Mouse (Mus musculus) limb, embryonic 15.5 days (tissue): ENCODE results near the gene Glt1d1. TPM values are rescaled to one million over a fixed set of nuclear protein-coding genes. Genes with fewer than 3 reads are reported as not detected.

Experiments used
- ATAC-seq: fragments of 200-750 bp; cut with Nextera tagmentation; 2 replicates; pipeline ENCODE4 v1.8.0; 2017; ENCODE audit warnings: low read depth, moderate TSS enrichment; ENCODE audit not compliant: insufficient number of reproducible peaks, low FRiP score, low TSS enrichment
- H3K27ac ChIP-seq: fragments of 300-500 bp; sonication (generic); 2 replicates; pipeline ENCODE4 v1.5.1; 2015; ENCODE audit warnings: moderate library complexity, mild to moderate bottlenecking, inconsistent platforms
- H3K27me3 ChIP-seq: fragments of 300-500 bp; sonication (generic); 2 replicates; pipeline ENCODE4 v1.6.1; 2015; ENCODE audit warnings: inconsistent platforms
- H3K36me3 ChIP-seq: fragments of 300-500 bp; sonication (generic); 2 replicates; pipeline ENCODE4 v1.6.1; 2015; ENCODE audit warnings: inconsistent platforms
- H3K4me1 ChIP-seq: fragments of 300-500 bp; sonication (generic); 2 replicates; pipeline ENCODE4 v1.6.1; 2015; ENCODE audit warnings: inconsistent platforms
- H3K4me2 ChIP-seq: fragments of 300-500 bp; sonication (generic); 2 replicates; pipeline ENCODE4 v1.6.1; 2015; ENCODE audit warnings: mild to moderate bottlenecking, inconsistent platforms
- H3K4me3 ChIP-seq: fragments of 300-500 bp; sonication (generic); 2 replicates; pipeline ENCODE4 v1.5.1; 2015; ENCODE audit warnings: mild to moderate bottlenecking, inconsistent platforms
- H3K9ac ChIP-seq: fragments of 300-500 bp; sonication (generic); 2 replicates; pipeline ENCODE4 v1.6.1; 2015; ENCODE audit warnings: inconsistent platforms
- H3K9me3 ChIP-seq: fragments of 300-500 bp; sonication (generic); 2 replicates; pipeline ENCODE4 v1.6.1; 2016; ENCODE audit warnings: inconsistent platforms
- WGBS: fragments of 180-500 bp; shearing (Covaris S2); methylation state at CpG from one replicate; pipeline ENCODE4 v1.1.7; 2015; 5-methylcytosine and 5-hydroxymethylcytosine counted together
- polyA plus RNA-seq: library from polyadenylated mRNA; unstranded; fragments of >200 nt; fragmentation: Nextera tagmentation; extraction: Ambion mirVana; gene quantifications from 2 replicates; pipeline ENCODE4 v1.2.1, GENCODE M21; 2015

The Glt1d1 gene
- polyA plus RNA-seq, 1 experiment from 2014 or later = 0.37 TPM

DNA sequence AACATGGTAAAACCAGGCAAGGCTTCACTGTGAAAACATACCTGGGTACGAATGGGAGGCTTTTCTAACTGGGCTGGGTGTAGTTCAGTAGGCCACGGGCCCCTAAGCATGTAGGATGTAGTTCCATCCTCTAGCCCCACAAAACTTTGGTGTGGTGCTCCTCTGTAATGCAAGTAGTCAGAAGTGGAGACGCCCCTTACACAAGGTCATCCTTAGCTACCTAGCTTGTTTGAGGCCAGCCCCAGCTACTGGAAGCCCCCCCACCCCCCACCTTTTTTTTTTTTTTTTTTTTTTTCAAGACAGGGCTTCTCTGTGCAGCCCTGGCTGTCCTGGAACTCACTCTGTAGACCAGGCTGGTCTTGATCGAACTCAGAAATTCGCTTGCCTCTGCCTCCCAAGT is 28.9 kb downstream of the Glt1d1 start:
- Histone ChIP-seq H3K27ac (no peak overlapping the region), H3K36me3 (no peaks in the 10 kb centered on the region)
- WGBS = 89% methylated on average over 5 of the region's 5 CpGs

DNA sequence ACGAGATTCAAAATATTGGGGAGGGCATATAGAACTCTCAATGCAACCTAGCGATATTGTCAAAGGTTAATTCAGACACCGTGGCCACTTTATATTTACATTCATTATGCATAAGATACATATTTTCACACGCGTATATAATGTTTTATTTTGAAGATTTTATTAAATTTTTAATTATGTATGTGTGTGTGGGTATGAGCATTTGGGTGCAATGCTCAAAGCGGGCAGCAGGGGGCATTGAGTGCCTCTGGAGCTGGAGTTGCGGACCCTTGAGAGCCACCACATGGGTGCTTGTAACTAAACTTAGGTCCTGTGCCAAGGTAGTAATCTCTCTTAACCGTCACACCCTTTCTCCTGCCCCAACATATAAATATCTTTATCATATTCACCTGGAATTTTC is 41.9 kb downstream of the Glt1d1 start:
- WGBS = 91% methylated on average over 8 of the region's 8 CpGs

More for the DNA sequence above, 28.9 kb downstream of the Glt1d1 start:
- H3K4me3 ChIP-seq = no peak overlapping the region
- H3K4me2 ChIP-seq = no peak overlapping the region
- H3K9me3 ChIP-seq = no peaks in the 10 kb centered on the region
- H3K9ac ChIP-seq = no peak overlapping the region
- H3K4me1 ChIP-seq = no peaks in the 10 kb centered on the region
- no peaks in the 10 kb centered on the region for H3K27me3 ChIP-seq
- no peak for ATAC-seq

DNA sequence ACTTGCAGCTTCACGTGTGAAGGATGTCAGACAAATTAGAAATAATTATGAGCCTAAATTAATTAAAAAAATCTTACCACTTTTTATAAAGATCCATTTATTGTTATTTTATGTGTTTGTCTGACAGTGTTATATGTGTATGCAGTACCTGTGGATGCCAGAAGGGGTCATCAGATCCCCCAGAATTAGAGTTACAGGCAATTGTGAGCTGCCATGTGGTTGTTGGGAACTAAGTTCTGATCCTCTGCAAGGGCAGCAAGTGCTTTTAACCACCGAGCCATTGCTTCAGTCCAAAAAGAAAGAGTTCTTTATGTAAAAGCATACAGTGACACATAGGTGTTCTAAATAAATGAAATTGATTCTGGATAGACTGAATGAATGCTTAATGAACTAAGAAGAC is 45.5 kb downstream of the Glt1d1 start:
- no peaks in the 10 kb centered on the region for H3K36me3 ChIP-seq
- 96% methylated on average over 2 of the region's 2 CpGs for WGBS
- no peaks in the 10 kb centered on the region for H3K9me3 ChIP-seq
- no peak overlapping the region for H3K9ac ChIP-seq
- no peaks in the 10 kb centered on the region for H3K4me1 ChIP-seq
- no peak overlapping the region for H3K4me3 ChIP-seq
- H3K4me2 ChIP-seq = no peak overlapping the region
- no peaks in the 10 kb centered on the region for H3K27me3 ChIP-seq
- H3K27ac ChIP-seq = no peak overlapping the region
- ATAC-seq = no peak

More for the DNA sequence above, 41.9 kb downstream of the Glt1d1 start:
- no peaks in the 10 kb centered on the region for H3K9me3 ChIP-seq
- no peak overlapping the region for H3K9ac ChIP-seq
- no peaks in the 10 kb centered on the region for H3K4me1 ChIP-seq
- H3K36me3 ChIP-seq = no peaks in the 10 kb centered on the region
- H3K4me2 ChIP-seq = no peak overlapping the region
- ATAC-seq = no peak
- no peak overlapping the region for H3K27ac ChIP-seq
- no peak overlapping the region for H3K4me3 ChIP-seq
- H3K27me3 ChIP-seq = no peaks in the 10 kb centered on the region

DNA sequence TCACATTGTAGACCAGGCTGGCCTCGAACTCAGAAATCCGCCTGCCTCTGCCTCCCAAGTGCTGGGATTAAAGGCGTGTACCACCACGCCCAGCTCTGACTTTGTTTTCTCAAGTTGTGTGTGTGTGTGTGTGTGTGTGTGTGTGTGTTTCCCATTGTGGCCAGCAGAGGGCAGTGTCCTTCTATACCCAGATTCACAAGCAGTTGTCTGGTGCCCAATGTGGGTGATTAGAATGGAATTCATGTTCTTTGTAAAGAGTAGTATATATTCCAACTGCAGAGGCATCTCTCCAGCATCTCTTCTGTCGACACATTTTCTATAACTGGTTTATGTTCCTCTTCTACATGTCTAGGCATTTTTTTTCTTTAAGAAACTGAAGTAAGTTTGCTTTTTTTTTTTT is 46.4 kb downstream of the Glt1d1 start:
- no peak for ATAC-seq
- Histone ChIP-seq H3K9me3 (no peaks in the 10 kb centered on the region), H3K27ac (no peak overlapping the region), H3K4me2 (no peak overlapping the region), H3K36me3 (no peaks in the 10 kb centered on the region), H3K27me3 (no peaks in the 10 kb centered on the region), H3K9ac (no peak overlapping the region), H3K4me3 (no peak overlapping the region), H3K4me1 (no peaks in the 10 kb centered on the region)
- WGBS = 95% methylated on average over 5 of the region's 5 CpGs

DNA sequence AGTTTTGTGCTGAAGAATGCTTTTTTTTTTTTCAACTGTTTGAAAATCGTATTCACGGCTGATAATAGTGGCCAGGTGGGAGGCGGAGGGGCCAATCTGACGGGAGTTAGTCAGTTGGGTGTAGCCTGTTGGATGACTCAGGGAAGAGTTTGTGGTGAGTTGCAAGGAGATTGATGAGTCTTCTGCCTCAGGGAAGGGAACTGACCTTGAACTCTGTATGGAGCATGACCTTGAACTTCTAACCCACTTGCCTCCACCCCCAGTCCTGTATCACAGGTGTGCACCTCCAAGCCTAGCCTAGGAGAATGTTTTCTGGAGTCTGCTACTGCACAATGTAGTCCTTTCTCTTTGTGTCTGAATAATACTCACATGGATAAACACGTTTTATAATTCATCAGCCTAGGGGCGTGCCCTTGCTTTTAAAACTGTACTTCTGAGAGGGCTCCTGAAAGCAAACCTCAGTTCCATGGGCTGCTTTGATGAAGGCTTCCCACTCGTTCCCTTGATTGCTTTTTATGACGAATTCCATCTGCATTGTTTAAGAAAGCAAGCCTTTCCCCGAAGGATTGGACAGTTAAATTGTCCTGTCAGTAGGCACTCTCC is 56.6 kb downstream of the Glt1d1 start:
- ATAC-seq = no peak
- no peaks in the 10 kb centered on the region; the same call in 1 of the 2 replicates for H3K4me1 ChIP-seq
- H3K27me3 ChIP-seq = no peaks in the 10 kb centered on the region
- no peak overlapping the region for H3K9ac ChIP-seq
- 63% methylated on average over 9 of the region's 9 CpGs for WGBS
- H3K36me3 ChIP-seq = no peaks in the 10 kb centered on the region
- H3K9me3 ChIP-seq = no peaks in the 10 kb centered on the region
- H3K4me3 ChIP-seq = no peak overlapping the region
- no peak overlapping the region for H3K27ac ChIP-seq
- H3K4me2 ChIP-seq = no peak overlapping the region

DNA sequence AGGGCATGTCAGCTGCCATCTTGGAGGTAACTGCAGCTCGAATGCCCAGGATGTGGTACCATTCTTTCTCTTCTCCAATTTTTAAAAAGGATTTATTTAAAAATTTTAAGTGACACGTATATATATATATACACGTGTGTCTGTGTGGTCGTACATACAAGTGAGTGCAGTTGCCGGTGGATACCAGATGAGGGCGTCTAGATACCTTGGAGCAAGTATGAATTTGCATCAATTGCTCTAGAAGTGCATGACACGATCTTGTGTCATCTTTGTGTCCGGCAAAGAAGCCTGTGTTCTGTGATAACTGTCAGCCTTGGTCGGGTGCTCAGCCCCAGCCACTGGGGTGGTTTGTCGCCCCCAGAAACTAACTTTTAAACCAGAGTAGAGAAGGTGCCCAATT is 59.0 kb downstream of the Glt1d1 start:
- no peak overlapping the region for H3K4me2 ChIP-seq
- no peak overlapping the region for H3K27ac ChIP-seq
- H3K9ac ChIP-seq = no peak overlapping the region
- no peaks in the 10 kb centered on the region for H3K36me3 ChIP-seq
- H3K4me3 ChIP-seq = no peak overlapping the region
- 89% methylated on average over 10 of the region's 10 CpGs for WGBS
- no peak for ATAC-seq
- H3K4me1 ChIP-seq = no peaks in the 10 kb centered on the region; the same call in 1 of the 2 replicates
- H3K27me3 ChIP-seq = no peaks in the 10 kb centered on the region
- no peaks in the 10 kb centered on the region for H3K9me3 ChIP-seq

DNA sequence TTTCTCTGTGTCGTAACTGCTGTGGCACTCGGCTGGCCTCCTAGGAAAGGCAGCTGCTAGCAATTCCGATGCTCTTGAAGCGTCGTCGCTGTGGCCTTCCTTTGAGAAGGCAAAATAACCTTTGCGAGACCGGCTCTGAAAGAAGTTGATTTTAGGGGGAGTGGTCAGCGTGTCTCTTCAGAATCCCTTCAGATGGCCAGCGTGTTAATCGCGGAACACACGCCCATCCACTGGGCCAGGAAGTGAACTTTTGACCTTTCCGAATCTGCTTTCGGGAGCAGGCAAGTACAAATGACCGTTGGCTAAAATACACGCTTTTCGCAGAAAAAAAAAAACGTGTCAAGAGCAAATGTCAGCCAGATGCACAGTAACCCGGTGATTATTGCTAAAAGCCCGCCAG is 59.5 kb downstream of the Glt1d1 start:
- Histone ChIP-seq H3K9me3 (no peaks in the 10 kb centered on the region), H3K27ac (no peak overlapping the region), H3K27me3 (no peaks in the 10 kb centered on the region), H3K9ac (no peak overlapping the region), H3K4me2 (no peak overlapping the region), H3K4me1 (no peaks in the 10 kb centered on the region; the same call in 1 of the 2 replicates), H3K4me3 (no peak overlapping the region), H3K36me3 (no peaks in the 10 kb centered on the region)
- no peak for ATAC-seq
- whole genome bisulfite sequencing = 30% methylated on average over 21 of the region's 21 CpGs

DNA sequence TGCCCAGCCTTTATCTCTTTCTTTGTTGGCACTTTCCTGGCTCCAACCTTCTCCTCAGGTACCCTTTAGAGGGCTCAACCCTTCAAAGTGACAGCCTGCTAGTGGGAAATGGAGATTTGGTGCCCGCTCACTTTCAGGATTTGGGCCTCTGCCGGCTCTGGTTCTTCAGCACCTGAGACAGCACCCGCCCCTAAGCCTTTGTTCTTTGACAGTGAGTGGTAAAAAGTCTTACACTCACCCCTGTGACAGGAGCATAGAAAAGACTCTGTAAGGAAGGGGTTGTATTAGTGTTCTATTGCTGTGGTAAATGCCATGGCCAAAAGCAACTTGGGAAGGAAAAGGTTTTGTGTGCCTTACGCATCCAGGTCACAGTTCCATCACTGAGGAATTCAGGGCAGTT is 63.8 kb downstream of the Glt1d1 start:
- H3K27ac ChIP-seq = no peak overlapping the region
- no peak overlapping the region for H3K4me3 ChIP-seq
- H3K9ac ChIP-seq = no peak overlapping the region
- H3K9me3 ChIP-seq = no peaks in the 10 kb centered on the region
- ATAC-seq = no peak
- no peaks in the 10 kb centered on the region for H3K27me3 ChIP-seq
- no peak overlapping the region for H3K4me2 ChIP-seq
- H3K4me1 ChIP-seq = no peaks in the 10 kb centered on the region; the same call in 1 of the 2 replicates
- no peaks in the 10 kb centered on the region for H3K36me3 ChIP-seq
- 62% methylated on average over 4 of the region's 4 CpGs for WGBS

DNA sequence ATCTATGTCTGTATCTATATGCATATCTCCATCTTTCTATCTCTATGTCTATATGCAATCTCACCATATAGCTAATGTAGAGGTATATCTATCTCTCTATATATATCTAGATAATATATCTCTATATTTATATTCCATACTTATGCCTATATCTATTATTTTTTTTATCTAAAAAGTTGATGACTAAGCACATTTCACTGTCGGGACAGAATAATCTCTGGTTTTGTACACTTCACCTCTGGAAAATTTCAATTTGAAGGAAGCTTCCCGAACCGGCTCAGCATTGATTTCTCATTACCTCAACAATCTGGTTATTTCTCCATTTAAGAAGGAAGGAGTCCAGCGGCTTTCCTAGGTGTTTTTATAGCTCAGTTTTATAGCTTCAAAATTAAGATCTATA is 64.5 kb downstream of the Glt1d1 start:
- Histone ChIP-seq H3K4me2 (no peak overlapping the region), H3K27ac (no peak overlapping the region), H3K9me3 (no peaks in the 10 kb centered on the region), H3K4me3 (no peak overlapping the region), H3K27me3 (no peaks in the 10 kb centered on the region), H3K36me3 (no peaks in the 10 kb centered on the region), H3K9ac (no peak overlapping the region), H3K4me1 (no peaks in the 10 kb centered on the region; the same call in 1 of the 2 replicates)
- WGBS = 86% methylated on average over 4 of the region's 4 CpGs
- no peak for ATAC-seq

DNA sequence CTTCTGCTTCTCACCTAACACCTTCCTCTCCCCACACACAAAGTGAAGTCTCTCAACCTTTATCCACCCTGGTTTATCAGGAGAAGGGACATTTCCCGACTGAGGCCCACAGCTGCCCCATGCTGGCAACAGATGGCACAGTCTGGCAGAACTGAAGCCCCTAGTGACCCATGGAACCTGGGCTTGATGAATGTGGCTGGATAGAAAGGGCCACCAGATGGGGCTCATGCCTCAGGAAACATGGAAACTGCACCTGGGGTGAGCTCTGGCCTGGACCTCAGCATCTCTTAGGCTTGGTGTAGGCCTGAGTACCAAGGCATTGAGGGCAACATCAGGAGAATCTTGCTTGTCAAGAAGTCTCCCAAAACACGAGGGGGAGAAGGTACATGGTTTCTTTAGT is 66.5 kb downstream of the Glt1d1 start:
- Histone ChIP-seq H3K27ac (no peak overlapping the region), H3K9me3 (no peaks in the 10 kb centered on the region), H3K9ac (no peak overlapping the region), H3K36me3 (no peaks in the 10 kb centered on the region), H3K4me2 (no peak overlapping the region), H3K4me1 (no peaks in the 10 kb centered on the region), H3K4me3 (no peak overlapping the region), H3K27me3 (no peaks in the 10 kb centered on the region)
- no peak for ATAC-seq
- WGBS = 58% methylated on average over 2 of the region's 2 CpGs

DNA sequence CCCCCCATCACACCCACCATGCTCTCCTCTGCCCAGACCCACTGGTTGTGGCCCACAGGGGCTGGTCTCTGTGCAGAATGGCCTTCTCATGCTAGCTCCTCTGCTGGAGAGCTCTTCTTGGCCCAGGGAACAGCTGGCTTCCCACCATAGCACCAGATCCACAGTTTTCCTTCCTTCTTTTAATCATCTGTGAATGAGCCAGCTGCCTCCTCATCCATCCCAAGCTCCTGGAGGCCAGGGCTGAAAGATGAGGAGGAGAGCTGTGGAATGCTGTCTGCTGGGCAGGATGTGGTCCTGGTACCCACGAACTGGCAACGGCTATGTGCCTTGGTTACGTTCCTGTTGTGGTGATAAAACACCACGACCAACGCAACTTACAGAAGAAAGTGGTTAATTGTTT is 67.6 kb downstream of the Glt1d1 start:
- Histone ChIP-seq H3K27ac (no peak overlapping the region), H3K9ac (no peak overlapping the region), H3K27me3 (no peaks in the 10 kb centered on the region), H3K4me1 (no peaks in the 10 kb centered on the region), H3K4me3 (no peak overlapping the region), H3K36me3 (no peaks in the 10 kb centered on the region), H3K9me3 (no peaks in the 10 kb centered on the region), H3K4me2 (no peak overlapping the region)
- WGBS = 72% methylated on average over 5 of the region's 5 CpGs
- ATAC-seq = no peak

DNA sequence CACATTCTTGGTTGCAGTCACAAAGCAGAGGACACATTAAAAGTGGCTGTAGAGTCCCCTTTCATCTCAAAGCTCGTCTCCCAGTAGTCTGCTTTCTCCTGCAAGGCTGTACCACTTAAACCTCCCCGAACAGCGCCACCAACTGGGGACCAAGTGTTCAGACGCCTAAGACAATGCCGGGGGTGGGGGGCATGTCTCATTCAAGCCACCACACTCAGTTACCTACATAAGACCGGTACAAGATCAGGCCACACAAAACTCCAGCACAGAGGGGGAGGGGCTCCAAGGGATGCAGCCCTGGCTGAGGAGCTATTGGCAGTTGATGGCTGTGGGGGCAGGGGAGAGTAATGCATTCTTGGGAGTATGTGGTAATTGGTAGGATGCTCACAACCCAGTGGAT is 68.1 kb downstream of the Glt1d1 start:
- no peaks in the 10 kb centered on the region for H3K4me1 ChIP-seq
- H3K36me3 ChIP-seq = no peaks in the 10 kb centered on the region
- H3K9me3 ChIP-seq = no peaks in the 10 kb centered on the region
- H3K27ac ChIP-seq = no peak overlapping the region
- no peak overlapping the region for H3K4me3 ChIP-seq
- no peak overlapping the region for H3K4me2 ChIP-seq
- 74% methylated on average over 6 of the region's 6 CpGs for WGBS
- ATAC-seq = no peak
- no peak overlapping the region for H3K9ac ChIP-seq
- H3K27me3 ChIP-seq = no peaks in the 10 kb centered on the region

DNA sequence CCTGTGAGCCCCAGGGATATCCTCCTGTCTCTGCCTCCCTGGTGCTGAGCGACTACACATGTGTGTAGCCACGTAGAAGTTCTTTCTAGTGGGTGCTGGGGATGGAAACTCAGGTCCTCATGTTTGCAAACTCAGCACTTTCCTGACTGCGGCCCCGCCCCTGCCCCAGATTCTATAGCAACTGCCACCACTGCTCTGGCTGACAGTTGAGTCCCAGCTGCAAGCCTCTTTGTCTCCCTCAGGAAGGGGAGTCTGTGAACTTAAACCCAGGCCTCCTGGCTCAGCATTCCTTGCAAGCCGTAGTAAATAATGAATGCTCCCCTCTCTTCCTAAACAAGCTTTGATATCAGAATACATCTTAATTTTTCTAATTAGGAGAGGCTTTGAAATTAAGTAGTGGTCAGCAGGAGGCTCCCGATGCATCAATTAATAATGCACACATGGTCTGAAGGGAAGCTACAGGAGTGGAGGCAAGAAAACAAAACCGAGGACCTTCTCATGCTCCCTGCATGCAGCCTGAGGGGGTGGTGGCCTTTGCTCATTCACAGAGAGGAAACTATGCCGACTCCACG is 71.6 kb downstream of the Glt1d1 start:
- Histone ChIP-seq H3K27ac (no peak overlapping the region), H3K4me2 (no peak overlapping the region), H3K27me3 (no peaks in the 10 kb centered on the region), H3K4me1 (no peaks in the 10 kb centered on the region), H3K36me3 (no peaks in the 10 kb centered on the region), H3K9me3 (no peaks in the 10 kb centered on the region), H3K4me3 (no peak overlapping the region), H3K9ac (no peak overlapping the region)
- ATAC-seq = no peak
- 51% methylated on average over 9 of the region's 9 CpGs for WGBS
